Mouse (Mus musculus): ENCODE results near the gene Gm1979. TPM values are rescaled to one million over a fixed set of nuclear protein-coding genes. Genes with fewer than 3 reads are reported as not detected.
"Not testable (repeated sequence)": the region's sequence is repeated elsewhere in the genome, so short reads cannot be mapped to it uniquely, and the experiment has no call there.

Gene Gm1979
- 0.10 TPM in 1 of 2 replicates, not detected in the other for polyA plus RNA-seq (2015; fragmentation: Nextera tagmentation; extraction: Ambion mirVana)

GRCm38 (mm10) chr5:26004698-26005097 lies at the start of gene Gm1979:
Gene Gm1979 (minus strand): TSS chr5:26004798.
- H3K4me2 ChIP-seq (ENCODE audit: low read depth, low read length); H3K9ac ChIP-seq (ENCODE audit: low read length); H3K36me3 ChIP-seq (ENCODE audit: control insufficient read depth, insufficient read depth); H3K27me3 ChIP-seq (ENCODE audit: control insufficient read depth, insufficient read depth, low read length); H3K9me3 ChIP-seq (replicated peaks; ENCODE audit: control insufficient read depth, low read length); H3K27ac ChIP-seq (ENCODE audit: low read length); H3K4me3 ChIP-seq (ENCODE audit: low read length); H3K4me1 ChIP-seq (ENCODE audit: control insufficient read depth, insufficient read depth, low read length); ATAC-seq (replicated peaks; ENCODE audit: extremely low read depth, insufficient read depth, low FRiP score): not testable (repeated sequence)
- WGBS, result 78% methylated on average over 1 of the region's 2 CpGs

- not testable (repeated sequence) for ATAC-seq (replicated peaks; ENCODE audit: extremely low read depth, insufficient read depth, low FRiP score); H3K27ac ChIP-seq (ENCODE audit: low read length); H3K27me3 ChIP-seq (ENCODE audit: control insufficient read depth, insufficient read depth, low read length); H3K9me3 ChIP-seq (replicated peaks; ENCODE audit: control insufficient read depth, low read length); H3K4me1 ChIP-seq (ENCODE audit: control insufficient read depth, insufficient read depth, low read length); H3K4me3 ChIP-seq (ENCODE audit: low read length); H3K4me2 ChIP-seq (ENCODE audit: low read depth, low read length); H3K9ac ChIP-seq (ENCODE audit: low read length); H3K36me3 ChIP-seq (ENCODE audit: control insufficient read depth, insufficient read depth)
- WGBS, result 59% methylated on average over 2 of the region's 2 CpGs
Measured at GRCm38 (mm10) chr5:26039458-26039857, 34.9 kb upstream of the Gm1979 start, which contains the start of gene Speer4a. Gene Speer4a (minus strand): TSS chr5:26039558.

DNA sequence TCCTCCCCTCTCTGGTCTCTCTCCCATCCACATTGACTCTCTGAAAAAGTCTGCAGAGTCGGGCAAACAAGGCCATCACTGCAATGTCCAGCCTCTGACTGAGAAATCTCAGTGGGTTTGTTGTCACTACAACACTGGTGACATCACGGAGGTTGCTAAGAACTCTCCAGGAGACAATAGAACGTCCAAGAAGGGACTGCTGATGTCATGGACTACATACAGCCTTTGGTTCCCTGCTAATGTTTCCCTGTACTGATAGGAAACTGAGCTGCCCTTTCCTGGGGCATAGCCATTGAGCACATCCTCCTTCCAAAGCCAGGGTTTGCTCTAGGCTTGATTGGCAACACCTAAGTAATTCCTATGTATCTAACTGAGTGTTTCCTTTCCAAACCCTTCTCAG lies 18.2 kb upstream of the Gm1979 start, which contains the start of gene Gm5862:
Gene Gm5862, minus strand, starts transcription at position 101 of the 400 bp plus-strand sequence.
- WGBS, result no CpG with 5 or more reads among the region's 3 CpGs
- H3K4me3 ChIP-seq (ENCODE audit: low read length); H3K27me3 ChIP-seq (ENCODE audit: control insufficient read depth, insufficient read depth, low read length); ATAC-seq (replicated peaks; ENCODE audit: extremely low read depth, insufficient read depth, low FRiP score); H3K4me2 ChIP-seq (ENCODE audit: low read depth, low read length); H3K36me3 ChIP-seq (ENCODE audit: control insufficient read depth, insufficient read depth); H3K9me3 ChIP-seq (replicated peaks; ENCODE audit: control insufficient read depth, low read length); H3K27ac ChIP-seq (ENCODE audit: low read length); H3K4me1 ChIP-seq (ENCODE audit: control insufficient read depth, insufficient read depth, low read length); H3K9ac ChIP-seq (ENCODE audit: low read length): not testable (repeated sequence)

GRCm38 (mm10) chr5:26007697-26008096 lies 3.1 kb upstream of the Gm1979 start:
- not testable (repeated sequence) for H3K9me3 ChIP-seq (replicated peaks; ENCODE audit: control insufficient read depth, low read length); H3K4me3 ChIP-seq (ENCODE audit: low read length); ATAC-seq (replicated peaks; ENCODE audit: extremely low read depth, insufficient read depth, low FRiP score); H3K36me3 ChIP-seq (ENCODE audit: control insufficient read depth, insufficient read depth); H3K27me3 ChIP-seq (ENCODE audit: control insufficient read depth, insufficient read depth, low read length); H3K4me2 ChIP-seq (ENCODE audit: low read depth, low read length); H3K9ac ChIP-seq (ENCODE audit: low read length); H3K4me1 ChIP-seq (ENCODE audit: control insufficient read depth, insufficient read depth, low read length); H3K27ac ChIP-seq (ENCODE audit: low read length)
- 52% methylated on average over 6 of the region's 7 CpGs for WGBS

DNA sequence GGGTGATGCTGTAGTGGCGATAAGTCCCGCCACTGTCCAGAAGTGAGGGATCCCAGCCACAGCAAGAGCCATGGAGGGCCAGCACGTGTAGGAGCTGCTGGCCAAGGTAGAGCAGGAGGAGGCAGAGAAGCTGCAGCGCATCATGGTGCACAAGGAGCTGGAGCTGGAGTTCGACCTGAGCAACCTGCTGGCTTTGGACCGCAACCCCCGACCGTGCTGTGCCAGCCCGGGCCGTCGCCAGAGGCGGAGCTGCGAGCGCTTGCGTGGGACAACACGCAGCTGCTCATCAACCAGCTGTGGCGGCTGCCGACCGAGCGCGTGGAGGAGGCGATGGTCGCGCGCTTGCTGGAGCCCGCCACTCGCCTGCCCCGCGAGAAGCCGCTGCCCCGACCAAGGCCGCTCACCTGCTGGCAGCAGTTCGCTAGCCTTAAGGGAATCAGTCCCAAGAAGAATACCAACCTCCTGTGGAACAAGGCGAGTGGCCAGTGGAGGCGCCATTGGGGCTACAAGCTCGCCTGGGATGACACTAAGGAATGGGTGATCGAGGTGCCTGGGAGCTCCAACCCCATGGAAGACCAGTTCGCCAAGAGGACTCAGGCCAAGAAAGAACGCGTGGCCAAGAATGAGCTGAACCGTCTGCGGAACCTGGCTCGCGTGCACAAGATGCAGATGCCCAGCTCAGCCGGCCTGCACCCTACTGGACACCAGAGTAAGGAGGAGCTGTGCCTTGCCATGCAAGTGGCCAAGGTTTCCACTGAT lies 2.5 kb upstream of the Gm1979 start:
- not testable (repeated sequence) for H3K27me3 ChIP-seq (ENCODE audit: control insufficient read depth, insufficient read depth, low read length); H3K9me3 ChIP-seq (replicated peaks; ENCODE audit: control insufficient read depth, low read length); H3K36me3 ChIP-seq (ENCODE audit: control insufficient read depth, insufficient read depth); H3K4me1 ChIP-seq (ENCODE audit: control insufficient read depth, insufficient read depth, low read length); H3K9ac ChIP-seq (ENCODE audit: low read length); H3K27ac ChIP-seq (ENCODE audit: low read length)
- 16% methylated on average over 45 of the region's 45 CpGs for WGBS
- ATAC-seq (replicated peaks; ENCODE audit: extremely low read depth, insufficient read depth, low FRiP score), result peak; percentile 32; the same call in 1 of the 2 replicates
- peak overlapping the region; percentile 62 for H3K4me2 ChIP-seq (ENCODE audit: low read depth, low read length)
- H3K4me3 ChIP-seq (ENCODE audit: low read length), result peak overlapping the region; percentile 39

GRCm38 (mm10) chr5:25988550-25988949 lies 16.0 kb downstream of the Gm1979 start, which contains the start of gene Gm21698:
Gene Gm21698 (minus strand): TSS chr5:25988650.
- not testable (repeated sequence) for H3K9ac ChIP-seq (ENCODE audit: low read length); H3K4me3 ChIP-seq (ENCODE audit: low read length); H3K4me1 ChIP-seq (ENCODE audit: control insufficient read depth, insufficient read depth, low read length); ATAC-seq (replicated peaks; ENCODE audit: extremely low read depth, insufficient read depth, low FRiP score); H3K9me3 ChIP-seq (replicated peaks; ENCODE audit: control insufficient read depth, low read length); H3K4me2 ChIP-seq (ENCODE audit: low read depth, low read length); H3K36me3 ChIP-seq (ENCODE audit: control insufficient read depth, insufficient read depth); H3K27me3 ChIP-seq (ENCODE audit: control insufficient read depth, insufficient read depth, low read length); H3K27ac ChIP-seq (ENCODE audit: low read length)
- WGBS, result no CpG with 5 or more reads among the region's 3 CpGs

DNA sequence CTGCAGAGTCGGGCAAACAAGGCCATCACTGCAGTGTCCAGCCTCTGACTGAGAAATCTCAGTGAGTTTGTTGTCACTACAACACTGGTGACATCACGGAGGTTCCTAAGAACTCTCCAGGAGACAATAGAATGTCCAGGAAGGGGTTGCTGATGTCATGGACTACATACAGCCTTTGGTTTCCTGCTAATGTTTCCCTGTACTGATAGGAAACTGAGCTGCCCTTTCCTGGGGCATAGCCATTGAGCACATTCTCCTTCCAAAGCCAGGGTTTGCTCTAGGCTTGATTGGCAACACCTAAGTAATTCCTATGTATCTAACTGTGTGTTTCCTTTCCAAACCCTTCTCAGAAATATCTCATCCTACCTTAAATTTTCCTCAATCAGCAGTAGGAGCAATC lies 32.0 kb downstream of the Gm1979 start, which contains the start of gene Gm21680:
Gene Gm21680, minus strand, starts transcription at position 101 of the 400 bp plus-strand sequence.
- not testable (repeated sequence) for H3K36me3 ChIP-seq (ENCODE audit: control insufficient read depth, insufficient read depth); H3K27ac ChIP-seq (ENCODE audit: low read length)
- no CpG with 5 or more reads among the region's 2 CpGs for WGBS

GRCm38 (mm10) chr5:25957050-25957449 lies 47.5 kb downstream of the Gm1979 start:
- H3K4me2 ChIP-seq (ENCODE audit: low read depth, low read length), result peak overlapping the region; percentile 49
- not testable (repeated sequence) for H3K27me3 ChIP-seq (ENCODE audit: control insufficient read depth, insufficient read depth, low read length); ATAC-seq (replicated peaks; ENCODE audit: extremely low read depth, insufficient read depth, low FRiP score); H3K9me3 ChIP-seq (replicated peaks; ENCODE audit: control insufficient read depth, low read length); H3K9ac ChIP-seq (ENCODE audit: low read length); H3K36me3 ChIP-seq (ENCODE audit: control insufficient read depth, insufficient read depth); H3K4me1 ChIP-seq (ENCODE audit: control insufficient read depth, insufficient read depth, low read length); H3K27ac ChIP-seq (ENCODE audit: low read length)
- 41% methylated on average over 16 of the region's 17 CpGs for WGBS
- peak overlapping the region; percentile 27 for H3K4me3 ChIP-seq (ENCODE audit: low read length)

More for the DNA sequence above, 32.0 kb downstream of the Gm1979 start, which contains the start of gene Gm21680:
- not testable (repeated sequence) for ATAC-seq (replicated peaks; ENCODE audit: extremely low read depth, insufficient read depth, low FRiP score); H3K9ac ChIP-seq (ENCODE audit: low read length); H3K4me3 ChIP-seq (ENCODE audit: low read length); H3K4me2 ChIP-seq (ENCODE audit: low read depth, low read length); H3K9me3 ChIP-seq (replicated peaks; ENCODE audit: control insufficient read depth, low read length); H3K27me3 ChIP-seq (ENCODE audit: control insufficient read depth, insufficient read depth, low read length); H3K4me1 ChIP-seq (ENCODE audit: control insufficient read depth, insufficient read depth, low read length)

- 21% methylated on average over 32 of the region's 32 CpGs for WGBS
- not testable (repeated sequence) for H3K36me3 ChIP-seq (ENCODE audit: control insufficient read depth, insufficient read depth); H3K9ac ChIP-seq (ENCODE audit: low read length); H3K9me3 ChIP-seq (replicated peaks; ENCODE audit: control insufficient read depth, low read length); H3K4me1 ChIP-seq (ENCODE audit: control insufficient read depth, insufficient read depth, low read length); H3K27ac ChIP-seq (ENCODE audit: low read length); H3K27me3 ChIP-seq (ENCODE audit: control insufficient read depth, insufficient read depth, low read length); ATAC-seq (replicated peaks; ENCODE audit: extremely low read depth, insufficient read depth, low FRiP score)
- H3K4me3 ChIP-seq (ENCODE audit: low read length), result peak overlapping the region; percentile 27
- peak overlapping the region; percentile 49 for H3K4me2 ChIP-seq (ENCODE audit: low read depth, low read length)
Measured at GRCm38 (mm10) chr5:25956611-25957010, 48.0 kb downstream of the Gm1979 start.
